Mouse (Mus musculus): ENCODE results near the gene Tfam. TPM values are rescaled to one million over a fixed set of nuclear protein-coding genes. Genes with fewer than 3 reads are reported as not detected.

Gene Tfam
- 64.4 and 72.7 TPM in 2 replicates for polyA plus RNA-seq (2015; fragmentation: Nextera tagmentation; extraction: Ambion mirVana)

DNA sequence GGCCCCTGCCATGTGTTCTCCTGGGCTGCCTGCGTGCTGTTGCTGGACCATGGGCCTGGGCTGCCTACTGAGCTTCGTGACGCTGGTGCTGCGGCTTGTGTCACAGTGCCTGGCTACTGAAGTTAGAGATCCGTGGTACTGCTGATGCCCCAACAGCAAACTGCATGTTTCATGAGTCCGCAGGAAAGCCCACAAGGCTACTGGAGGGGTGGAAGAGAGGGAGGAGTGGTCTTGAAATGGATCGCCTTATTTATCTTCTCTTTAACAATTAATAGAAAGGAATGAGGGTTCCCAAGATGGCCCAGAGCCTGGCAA is at the start of gene Tfam:
Gene Tfam, minus strand, starts transcription at position 41 of the 315 bp plus-strand sequence.

DNA sequence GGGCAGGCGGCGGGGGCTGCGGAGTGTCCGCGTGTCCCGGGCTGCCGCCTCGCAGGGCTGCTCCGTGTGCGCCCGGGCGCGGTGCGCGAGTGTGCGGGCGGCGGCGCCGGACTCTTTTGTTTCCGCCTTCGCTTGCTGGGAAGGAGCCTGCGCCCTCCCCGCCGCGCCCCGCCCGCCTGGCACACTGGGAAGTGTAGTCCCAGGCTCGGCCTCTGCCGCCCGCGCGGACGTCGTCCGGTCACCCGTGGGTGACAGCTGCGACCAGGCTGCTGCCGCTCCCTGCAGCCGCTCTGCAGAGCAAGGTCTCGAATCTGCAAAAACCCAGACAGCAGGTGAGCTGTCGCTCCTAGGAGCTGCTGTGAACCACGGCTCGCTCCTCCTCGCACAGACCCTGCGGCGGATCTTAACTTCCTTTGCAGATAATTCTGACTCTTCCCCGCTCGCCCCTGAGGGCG is 47.1 kb upstream of the Tfam start, which contains the start of gene Ube2d1:
Gene Ube2d1, minus strand, starts transcription at position 137 of the 455 bp plus-strand sequence.

Other genes starting within 250 kb of the Tfam start
- 20.9 and 28.4 TPM in 2 replicates for gene Bicc1, start 78.6 kb downstream of the Tfam start, polyA plus RNA-seq (2015; fragmentation: Nextera tagmentation; extraction: Ambion mirVana)
- gene Ube2d1, start 47.0 kb upstream of the Tfam start, polyA plus RNA-seq (2015; fragmentation: Nextera tagmentation; extraction: Ambion mirVana), result 39.5 and 51.0 TPM in 2 replicates
- gene Cisd1, start 106.7 kb upstream of the Tfam start, polyA plus RNA-seq (2015; fragmentation: Nextera tagmentation; extraction: Ambion mirVana), result 83.7 and 93.7 TPM in 2 replicates
- gene Ipmk, start 109.5 kb upstream of the Tfam start, polyA plus RNA-seq (2015; fragmentation: Nextera tagmentation; extraction: Ambion mirVana), result 4.8 and 6.0 TPM in 2 replicates

Data from adrenal gland, postnatal 0 days (tissue).